Mouse (Mus musculus) layer of hippocampus, adult 18-20 months (tissue): ENCODE measurements at regions not wholly inside any gene's neighbourhood (a gene's known extent, or its start where the extent isn't known, plus 50 kb on each side); places are given as distances from the start of the nearest gene placed in this dataset.

Source experiments
- DNase-seq, 2 experiments: peaks; one replicate each; pipeline ENCODE4 v3.0.0; 2022; ENCODE audit warnings: low spot score in 2 of 2

- DNase-seq, result no peak
Observed at GRCm38 (mm10) chr1:57470356-57470755, 63.5 kb upstream of the Tyw5 start.

GRCm38 (mm10) chr1:57472235-57472634, 65.3 kb upstream of the Tyw5 start:
- DNase-seq, result no peak

GRCm38 (mm10) chr1:57477725-57478124, 70.8 kb upstream of the Tyw5 start:
- DNase-seq, result no peak

- no peak for DNase-seq
Observed at GRCm38 (mm10) chr1:57478151-57478550, 71.2 kb upstream of the Tyw5 start.

- no peak for DNase-seq
Observed at GRCm38 (mm10) chr1:57478800-57479199, 71.9 kb upstream of the Tyw5 start.

- DNase-seq, result no peak
Observed at GRCm38 (mm10) chr1:57479566-57479965, 72.7 kb upstream of the Tyw5 start.

GRCm38 (mm10) chr1:57489176-57489575, 82.3 kb upstream of the Tyw5 start:
- DNase-seq, result no peak

- DNase-seq, result no peak
Observed at GRCm38 (mm10) chr1:57489588-57489987, 82.7 kb upstream of the Tyw5 start.

- DNase-seq, result peak in 1 of 2 experiments; percentile 26
Observed at GRCm38 (mm10) chr1:57490021-57490420, 83.1 kb upstream of the Tyw5 start.

- no peak for DNase-seq
Observed at GRCm38 (mm10) chr1:57492696-57493095, 85.8 kb upstream of the Tyw5 start.

- DNase-seq, result no peak
Observed at GRCm38 (mm10) chr1:57497489-57498037, 90.7 kb upstream of the Tyw5 start.

- DNase-seq, result peak in 1 of 2 experiments; percentile 48
Observed at GRCm38 (mm10) chr1:57510359-57511120, 103.6 kb upstream of the Tyw5 start.

- DNase-seq, result no peak
Observed at GRCm38 (mm10) chr1:57511902-57512301, 105.0 kb upstream of the Tyw5 start.

- DNase-seq, result no peak
Observed at GRCm38 (mm10) chr1:57512516-57512915, 105.6 kb upstream of the Tyw5 start.

- DNase-seq, result no peak
Observed at GRCm38 (mm10) chr1:57525965-57526364, 119.1 kb upstream of the Tyw5 start.

GRCm38 (mm10) chr1:57528703-57529102, 121.8 kb upstream of the Tyw5 start:
- no peak for DNase-seq

GRCm38 (mm10) chr1:57529320-57529719, 122.4 kb upstream of the Tyw5 start:
- no peak for DNase-seq

GRCm38 (mm10) chr1:57537369-57537768, 130.5 kb upstream of the Tyw5 start:
- peak; percentile 2 to 8 for DNase-seq

- no peak for DNase-seq
Observed at GRCm38 (mm10) chr1:57544684-57545083, 137.8 kb upstream of the Tyw5 start.

GRCm38 (mm10) chr1:57545792-57546685, 139.1 kb upstream of the Tyw5 start:
- no peak for DNase-seq

GRCm38 (mm10) chr1:57561517-57561916, 154.6 kb upstream of the Tyw5 start:
- no peak for DNase-seq

- no peak for DNase-seq
Observed at GRCm38 (mm10) chr1:57564676-57565075, 157.8 kb upstream of the Tyw5 start.
